Mouse (Mus musculus) liver (tissue): ENCODE data around the gene Abhd10.
A peak's percentile ranks its signal among the peaks of the same experiment; 100 is the strongest.

ENCODE experiments used
- DNase-seq: peaks from one replicate; pipeline ENCODE4 v3.0.0-alpha.2; 2020; ENCODE audit warnings: mixed read lengths

The Abhd10 gene

DNA sequence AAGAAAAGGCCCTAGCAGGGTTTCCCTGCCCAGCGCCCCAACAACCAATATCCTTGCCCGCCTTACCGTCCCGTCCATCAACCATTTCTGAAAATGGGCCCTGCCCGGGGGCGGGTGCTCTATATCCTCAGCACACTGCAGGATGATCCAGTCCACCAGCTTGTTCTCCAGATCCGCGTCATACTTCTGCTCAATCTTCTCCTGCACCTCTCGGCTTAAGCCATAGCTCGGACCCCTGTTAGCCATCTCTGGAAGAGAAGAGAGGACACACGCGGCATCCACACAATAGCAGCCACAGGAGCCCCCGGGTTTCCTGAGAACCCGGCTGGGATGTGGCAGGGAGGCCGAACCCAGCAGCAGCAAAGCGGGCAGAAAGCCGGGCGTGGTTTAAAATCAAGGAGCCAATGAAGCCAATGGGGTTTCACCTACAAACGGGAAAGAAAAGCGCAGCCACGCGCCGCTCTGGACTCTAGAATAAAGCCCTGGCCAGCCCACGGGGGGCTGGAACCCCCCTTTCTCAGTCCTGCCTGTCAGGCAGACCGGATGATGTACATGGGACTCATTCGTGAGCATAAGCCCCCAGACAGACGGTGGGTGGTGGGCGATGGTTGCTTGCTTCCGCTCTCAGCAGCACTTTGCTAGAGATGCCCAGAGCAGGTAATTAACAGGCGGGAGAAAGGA, 18.6 kb downstream of the Abhd10 start, which contains the start of gene Tagln3:
Tagln3 (minus strand) TSS at position 548 of the 681 bp plus-strand sequence.
- peak; percentile 10 for DNase-seq

DNA sequence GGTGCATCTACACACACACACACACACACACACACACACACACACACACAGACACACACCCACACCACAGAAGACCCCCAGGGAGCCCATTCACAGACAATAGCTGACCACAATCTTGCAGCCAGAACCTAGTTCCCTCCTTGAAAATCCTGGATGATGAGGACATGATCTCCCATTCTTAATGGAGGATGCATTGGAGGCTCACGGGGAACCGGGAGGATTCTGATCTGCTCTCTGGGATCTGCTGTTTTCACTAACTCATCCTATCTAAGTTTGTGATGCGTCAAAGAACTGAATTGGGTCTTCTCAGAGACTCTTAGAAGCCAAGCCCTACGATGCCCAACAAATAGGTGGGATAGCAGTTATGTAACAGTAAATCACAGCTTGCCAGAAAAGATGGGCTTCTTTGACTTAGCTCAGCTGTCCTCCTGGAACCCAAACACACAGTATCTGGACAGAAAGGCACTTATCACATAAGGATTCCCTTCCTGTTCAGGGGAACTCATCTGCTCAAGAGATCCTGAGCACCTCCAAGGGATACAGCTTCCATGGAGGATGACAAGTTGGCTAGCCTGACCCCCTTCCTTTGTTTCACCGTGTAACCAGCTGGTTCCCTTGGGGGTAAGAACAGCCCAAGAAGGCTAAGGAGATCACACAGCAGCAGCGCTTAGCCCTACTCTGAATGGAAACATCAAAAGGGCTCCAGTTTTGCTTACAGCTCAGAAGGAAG, 19.4 kb downstream of the Abhd10 start:
- no peak for DNase-seq

DNA sequence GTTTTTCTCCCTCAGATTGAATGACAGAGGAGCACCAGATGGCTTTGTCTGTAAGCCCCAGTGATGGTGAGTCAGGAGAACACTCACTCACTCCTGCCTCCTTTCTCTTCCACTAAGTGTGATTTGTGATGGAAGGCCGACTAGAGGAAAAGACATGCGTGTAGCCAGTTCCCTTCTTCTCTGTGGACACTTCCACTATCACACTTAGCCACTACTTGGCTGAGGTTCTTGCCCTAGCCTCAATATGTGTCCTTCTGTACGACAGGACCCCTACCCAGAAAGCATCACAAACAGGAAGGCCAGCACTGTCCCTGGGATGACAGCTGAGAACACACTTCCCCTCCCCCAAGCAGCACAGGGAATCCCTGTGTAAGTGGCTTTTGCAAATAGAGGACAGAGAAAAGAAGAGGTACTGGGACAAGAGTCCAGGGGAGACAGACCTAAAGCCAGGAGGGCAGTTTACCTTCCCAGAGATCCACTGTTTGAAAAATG, 20.2 kb downstream of the Abhd10 start:
- no peak for DNase-seq

DNA sequence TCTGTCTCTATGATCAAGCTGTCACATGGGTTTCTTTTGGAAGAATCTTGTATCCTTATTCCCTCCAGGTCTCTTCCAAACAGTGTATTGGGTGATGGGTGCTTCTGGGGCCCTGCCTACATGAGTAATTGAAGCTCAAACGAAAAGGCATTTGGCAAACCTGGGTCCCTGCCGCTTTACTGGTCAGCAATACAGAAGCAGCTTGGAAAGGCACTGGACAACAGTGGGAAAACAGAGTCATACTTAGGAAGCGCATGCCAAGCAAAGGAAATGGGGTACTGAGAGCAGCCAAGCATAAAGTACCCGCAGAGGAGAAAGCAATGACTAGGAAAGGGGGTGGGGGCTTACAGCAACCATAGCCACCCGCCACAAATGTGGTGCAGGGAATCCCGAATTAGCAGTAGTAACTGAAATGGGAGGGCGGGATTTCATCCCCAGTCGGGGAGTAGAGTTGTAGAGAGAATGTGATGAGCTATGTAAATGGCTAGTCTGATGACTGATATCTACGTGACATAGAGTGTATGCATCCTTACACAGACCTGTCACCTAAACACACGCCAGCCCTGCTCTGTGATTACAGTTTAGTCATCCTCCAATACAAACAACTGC, 22.6 kb downstream of the Abhd10 start:
- no peak for DNase-seq

DNA sequence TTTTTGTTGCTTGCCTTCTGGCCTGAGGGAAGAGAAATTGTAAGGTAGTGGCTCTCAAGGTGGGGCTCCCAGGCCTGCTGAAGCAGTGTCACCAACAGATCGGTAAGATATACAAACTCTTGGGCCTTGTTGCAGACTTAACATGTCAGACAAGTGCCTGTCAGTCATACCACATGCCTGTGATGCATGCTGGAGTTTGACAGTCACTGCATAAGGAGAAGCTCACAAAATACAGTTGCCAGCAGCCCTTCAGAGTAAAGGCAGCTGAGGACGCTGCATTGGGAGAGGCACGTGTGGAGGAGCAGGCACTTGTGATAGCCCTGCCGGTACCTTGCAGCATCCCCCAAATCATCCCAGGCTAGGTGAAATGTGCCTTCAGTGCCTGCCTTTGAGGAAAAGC, 24.5 kb downstream of the Abhd10 start:
- no peak for DNase-seq

DNA sequence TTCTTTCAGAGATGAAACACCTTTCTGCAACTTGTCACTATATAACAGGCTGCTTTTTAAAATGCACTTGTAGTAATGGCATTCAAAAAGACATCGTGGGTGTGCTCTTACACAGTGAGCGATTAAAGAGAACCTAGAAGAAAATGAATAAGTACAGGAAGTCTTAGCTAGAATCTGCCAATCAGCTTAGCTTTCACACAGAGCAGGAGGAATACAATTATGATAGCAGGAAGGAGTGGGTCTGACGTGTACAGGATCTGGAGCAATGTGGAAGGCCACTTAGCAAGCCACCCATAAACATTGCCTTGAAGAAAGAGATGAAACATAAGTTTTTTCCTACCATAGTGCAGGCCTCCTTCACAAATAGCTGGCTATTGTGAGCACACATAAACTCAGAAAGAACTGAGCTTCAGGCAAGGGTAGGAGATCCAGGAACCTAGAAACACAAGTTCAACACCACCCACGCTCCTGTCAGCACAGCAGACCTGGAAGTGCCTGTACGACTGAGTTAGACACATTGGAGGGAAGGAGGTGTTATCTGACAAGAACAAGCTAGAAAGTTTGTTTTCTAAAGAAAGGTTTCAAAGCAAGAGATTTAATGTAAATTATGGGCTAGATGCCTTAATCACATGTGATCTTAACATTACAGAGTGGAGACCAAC, 28.1 kb downstream of the Abhd10 start:
- DNase-seq: no peak

DNA sequence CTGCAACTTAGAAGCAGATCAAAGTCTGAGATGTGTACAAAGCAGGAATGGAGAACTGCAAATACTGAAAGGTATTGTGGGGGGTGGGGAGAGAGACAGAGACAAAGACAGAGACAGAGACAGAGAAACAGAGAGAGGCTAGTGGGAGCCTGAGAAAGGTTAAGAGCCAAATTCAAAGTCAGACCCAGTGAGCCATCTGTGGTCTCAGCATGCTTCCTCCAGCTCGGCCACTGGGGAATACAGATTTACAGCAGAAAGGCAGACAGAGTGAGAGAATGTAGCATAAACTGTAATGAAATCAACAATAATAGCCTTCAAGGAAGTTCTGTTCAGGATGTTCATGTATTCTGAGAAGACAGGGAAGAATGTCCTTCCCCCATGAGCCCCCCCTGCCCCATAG, 28.9 kb downstream of the Abhd10 start:
- no peak for DNase-seq

DNA sequence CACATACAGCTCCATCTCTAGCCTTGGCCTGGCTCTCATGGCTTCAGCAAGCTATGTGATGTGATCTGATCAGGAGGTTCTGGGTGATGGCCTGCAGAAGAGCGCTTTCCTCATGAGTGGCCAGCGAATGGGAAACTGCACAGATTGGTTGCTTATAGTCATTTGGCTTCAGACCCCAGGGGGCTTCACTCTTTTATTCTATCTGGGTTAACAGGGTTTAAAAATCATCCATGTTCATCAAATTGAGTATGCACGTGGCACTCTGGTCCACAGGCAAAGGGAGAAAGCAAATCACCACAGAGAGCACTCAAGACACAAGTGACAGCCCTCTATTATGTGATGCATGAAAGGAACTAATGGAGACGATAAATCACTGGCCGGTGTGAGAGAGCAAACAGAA, 29.5 kb downstream of the Abhd10 start:
- no peak for DNase-seq

DNA sequence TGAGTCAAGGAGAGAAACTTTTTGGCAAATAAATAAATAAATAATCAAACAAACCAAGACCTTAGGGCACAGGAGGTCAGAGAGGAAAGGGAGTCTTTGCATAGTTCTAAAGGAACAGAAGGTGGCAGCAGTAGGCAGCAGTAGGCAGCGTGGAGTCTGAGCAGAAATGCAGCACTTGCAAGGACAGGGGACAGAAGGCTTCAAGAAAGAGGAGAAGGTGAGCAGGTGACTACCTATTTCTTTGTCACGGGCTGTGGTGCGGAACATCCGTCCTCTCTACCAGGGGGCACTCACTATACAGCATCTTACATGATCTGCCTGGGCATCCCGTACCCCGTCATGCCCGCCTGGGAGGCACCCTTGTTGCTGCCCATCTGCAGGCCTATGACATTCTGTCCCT, 31.5 kb downstream of the Abhd10 start:
- no peak for DNase-seq

DNA sequence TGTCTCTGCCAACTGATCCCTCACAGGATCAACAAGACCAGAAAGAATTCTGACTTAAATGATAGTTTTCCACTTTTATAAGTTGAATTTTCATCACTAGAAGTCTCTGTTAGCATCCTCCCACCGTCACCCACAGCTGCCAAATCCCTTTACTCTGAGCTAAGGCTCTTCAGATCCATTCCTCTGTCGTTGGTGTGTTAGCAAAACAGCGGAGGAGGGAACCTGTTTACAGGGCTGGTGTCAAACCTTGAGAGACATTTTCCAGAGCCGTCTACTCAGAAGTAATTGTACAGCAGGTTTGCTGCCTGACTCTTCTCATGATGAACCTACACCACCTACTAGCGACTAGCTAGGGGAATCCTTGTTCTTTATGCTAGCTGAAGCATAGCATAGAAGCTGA, 43.5 kb downstream of the Abhd10 start:
- no peak for DNase-seq

DNA sequence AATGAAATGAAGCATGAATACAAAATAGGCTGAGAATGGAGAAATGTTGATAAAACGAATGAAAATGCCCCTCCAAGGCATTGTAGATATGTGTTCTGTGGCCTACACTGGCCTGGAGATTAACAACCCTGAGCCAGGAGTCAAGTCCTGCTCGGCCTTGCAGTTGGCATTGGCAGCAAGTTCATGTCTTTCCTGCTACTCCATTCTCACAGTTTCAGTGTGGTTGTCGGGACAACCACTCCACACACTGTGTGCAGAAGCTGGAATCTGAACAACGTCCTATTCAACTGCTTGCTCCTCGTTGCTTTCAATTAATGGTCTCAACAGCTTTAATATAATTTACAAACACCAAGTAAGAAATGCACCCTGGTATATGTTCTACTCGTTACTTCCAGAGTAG, 44.8 kb downstream of the Abhd10 start:
- DNase-seq: no peak

DNA sequence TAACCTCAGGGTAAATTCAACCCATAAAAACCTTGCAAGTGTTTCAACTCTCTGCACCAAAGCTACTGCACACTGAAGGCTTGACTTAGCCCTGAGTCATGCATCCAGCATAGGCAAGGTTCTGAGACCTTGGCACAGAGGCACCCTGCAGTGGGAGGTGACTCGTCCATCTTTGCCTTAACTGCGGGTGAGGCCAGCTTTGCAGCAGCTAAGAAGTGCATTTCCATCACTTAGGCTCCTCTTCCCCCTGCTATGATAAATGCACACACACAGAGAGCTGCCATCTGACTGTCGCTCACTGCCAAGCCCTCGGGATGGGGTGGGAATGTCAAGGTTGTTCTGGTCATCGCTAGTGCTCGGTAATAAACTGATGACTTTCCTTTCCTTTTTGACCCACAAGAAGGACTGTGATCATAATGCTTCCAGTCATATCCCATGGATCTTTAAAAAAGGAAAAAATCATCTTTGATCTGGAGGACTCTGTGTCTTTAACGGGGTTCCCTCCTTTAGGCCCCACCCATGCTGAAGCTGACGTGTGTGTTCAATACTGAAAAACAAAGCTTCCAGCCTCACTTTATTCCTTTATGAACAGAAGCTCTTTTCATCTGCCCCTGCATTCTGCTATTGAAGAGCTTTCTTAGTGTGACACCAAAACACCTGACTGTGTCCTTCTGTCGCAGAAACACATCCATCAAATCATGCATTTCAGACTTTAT, 47.2 kb downstream of the Abhd10 start:
- DNase-seq: no peak

DNA sequence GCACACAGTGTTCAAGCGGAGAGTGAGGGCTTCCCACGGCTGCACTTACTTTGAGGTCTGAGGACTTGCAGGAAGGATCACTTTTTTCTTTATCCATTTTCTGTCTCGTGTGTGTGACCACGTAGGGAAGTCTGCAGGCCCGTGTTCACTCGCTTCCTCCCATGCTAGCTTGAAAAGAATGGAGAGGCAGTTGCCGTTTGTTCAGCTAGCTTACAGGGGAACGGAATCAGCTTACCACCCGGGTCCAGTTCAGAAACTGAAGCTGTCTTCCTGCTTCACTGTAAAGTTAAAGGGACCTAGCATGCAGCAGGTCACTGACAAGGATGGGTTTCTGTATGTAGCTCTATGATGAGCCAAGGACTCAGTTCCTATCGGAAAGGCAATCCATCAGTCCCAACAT, 49.2 kb downstream of the Abhd10 start, which contains the start of gene Tmprss7:
Tmprss7 (minus strand) TSS at position 101 of the 400 bp plus-strand sequence.
- no peak for DNase-seq

DNA sequence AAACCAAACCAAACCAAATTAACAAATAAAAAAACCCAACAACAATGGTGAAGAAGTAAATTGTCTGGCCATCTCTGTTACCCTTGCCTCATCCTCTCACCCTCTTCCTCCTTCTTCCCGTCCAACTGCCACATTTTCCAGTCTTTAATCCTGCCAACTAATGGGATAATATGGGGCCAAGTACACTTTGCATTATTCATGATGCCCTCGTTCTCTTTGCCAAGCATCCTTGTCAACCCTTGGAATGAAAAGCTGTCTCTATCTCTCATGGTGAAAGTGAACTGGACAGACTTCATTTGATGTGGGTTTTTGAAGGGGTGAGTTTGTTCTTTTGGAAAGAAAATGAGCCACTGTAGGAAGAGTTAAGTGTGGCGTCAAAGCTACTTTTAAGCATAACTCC, 49.9 kb downstream of the Abhd10 start:
- no peak for DNase-seq

DNA sequence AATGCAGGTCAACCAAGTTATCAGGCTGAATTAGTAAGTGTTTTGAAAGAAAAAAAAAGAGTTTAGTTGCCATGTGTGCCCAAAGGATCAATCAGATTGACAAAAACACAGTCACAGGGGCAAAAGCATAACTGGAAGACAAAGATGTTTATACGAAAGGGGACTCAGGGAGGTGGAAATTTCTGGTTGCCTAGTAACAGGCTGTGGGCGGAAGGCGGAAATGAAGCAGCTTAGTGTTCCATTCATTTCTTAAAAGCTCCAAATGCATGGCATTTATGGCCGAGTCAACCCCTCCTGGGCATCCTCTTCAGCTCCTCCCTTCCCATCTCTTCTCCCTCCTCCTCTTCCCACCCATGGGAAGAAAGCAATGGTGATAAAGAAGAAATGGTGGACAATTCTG, 52.6 kb downstream of the Abhd10 start:
- DNase-seq: no peak

DNA sequence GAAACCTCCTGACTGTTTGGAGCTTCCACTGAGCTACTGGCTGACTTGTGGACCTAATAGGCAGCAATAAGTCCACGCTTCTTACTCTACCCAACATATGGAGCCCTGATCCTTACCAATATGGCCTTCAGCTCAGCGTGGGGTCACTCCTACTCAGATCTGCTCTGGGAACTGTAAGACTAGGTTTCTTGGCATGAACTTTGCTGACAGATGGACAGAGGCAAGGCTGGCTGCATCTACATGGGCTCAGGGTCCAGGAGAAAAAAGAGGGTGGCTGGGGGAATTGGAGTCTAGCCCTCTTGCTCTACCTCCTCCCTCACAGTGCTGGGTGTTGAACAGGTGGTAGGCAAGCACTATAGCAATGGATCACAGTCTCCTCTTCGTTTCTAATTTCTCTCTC, 55.9 kb downstream of the Abhd10 start:
- DNase-seq: no peak

DNA sequence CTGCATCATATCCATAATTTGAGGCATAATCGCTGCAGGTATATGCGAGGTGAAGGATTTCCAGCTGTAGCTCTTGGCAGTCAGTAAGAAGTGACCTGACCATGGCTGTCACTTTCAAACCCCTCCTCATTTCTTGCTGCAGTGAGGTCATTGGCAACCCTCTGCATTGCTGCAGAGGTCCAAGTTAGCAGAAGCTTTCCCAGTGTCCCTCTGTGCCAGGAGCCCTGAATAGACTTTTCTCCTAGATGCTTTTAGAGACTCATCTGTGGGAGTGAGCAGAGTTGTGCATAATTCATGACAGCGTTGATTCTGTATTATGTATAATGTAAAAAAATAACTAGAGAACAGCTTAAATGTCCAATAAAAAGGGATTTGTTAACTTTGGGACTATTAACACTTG, 57.5 kb downstream of the Abhd10 start:
- DNase-seq: no peak

DNA sequence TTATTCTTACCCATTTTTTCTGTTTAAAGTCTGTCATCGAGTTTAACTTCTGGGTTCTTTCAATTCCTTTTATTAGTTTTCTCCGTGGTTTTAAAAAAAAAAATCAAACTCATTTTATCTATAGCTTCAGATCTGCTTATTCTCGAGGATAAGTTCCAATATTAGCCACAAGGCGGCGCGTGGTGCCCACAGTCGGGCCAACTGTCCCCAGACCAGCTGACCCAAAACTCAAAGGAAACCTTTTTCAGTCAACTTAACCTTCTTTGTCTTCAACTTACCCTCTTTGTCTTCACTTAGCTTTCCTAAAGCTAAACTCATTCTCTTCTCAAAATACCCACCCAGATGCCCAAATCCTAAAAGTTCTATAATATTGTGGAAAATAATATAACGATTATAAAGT, 57.9 kb downstream of the Abhd10 start:
- peak; percentile 60 for DNase-seq
